Mouse (Mus musculus): ENCODE measurements around the gene Tk1.

DNA sequence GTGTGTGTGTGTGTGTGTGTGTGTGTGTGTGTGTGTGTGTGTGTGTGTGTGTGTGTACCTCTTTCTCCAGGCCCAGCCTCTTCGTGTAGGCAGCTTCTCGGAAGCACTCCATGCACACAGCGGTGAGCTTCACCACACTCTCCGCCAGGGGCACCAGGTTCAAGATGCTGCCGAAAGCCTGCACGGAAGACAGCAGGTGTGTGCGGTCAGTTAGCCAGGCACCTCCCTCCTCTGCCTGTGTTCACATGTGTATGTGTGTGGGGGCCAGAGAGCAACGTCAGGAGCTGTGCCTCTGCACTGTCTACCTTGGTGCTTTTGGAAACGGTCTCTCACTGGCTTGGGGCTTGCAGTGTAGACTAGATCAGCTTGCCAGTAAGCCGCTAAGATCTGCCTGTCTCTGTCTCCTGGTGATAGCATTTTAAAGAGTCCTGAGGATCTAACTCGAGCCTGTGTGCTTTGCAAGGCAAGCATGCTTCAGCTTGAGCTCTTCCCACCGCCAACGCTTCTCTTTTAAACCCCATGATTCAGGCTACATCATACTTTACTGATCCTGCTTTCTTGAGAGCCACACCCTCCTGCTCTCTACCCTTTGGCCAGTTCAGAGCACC, 9.4 kb downstream of the Tk1 start:
- TF ChIP-seq CTCF (IDR thresholded peaks at IDR 0.05; ENCODE audit: low read depth) (no peak), EP300 (IDR thresholded peaks at IDR 0.05; ENCODE audit: low read depth) (no peak)
